Mouse (Mus musculus): Measurements from ENCODE around the gene Mapre1. TPM values are rescaled to one million over a fixed set of nuclear protein-coding genes. Genes with fewer than 3 reads are reported as not detected.

Gene Mapre1
- 194 TPM for polyA plus RNA-seq (2017; shearing (Covaris generic))

DNA sequence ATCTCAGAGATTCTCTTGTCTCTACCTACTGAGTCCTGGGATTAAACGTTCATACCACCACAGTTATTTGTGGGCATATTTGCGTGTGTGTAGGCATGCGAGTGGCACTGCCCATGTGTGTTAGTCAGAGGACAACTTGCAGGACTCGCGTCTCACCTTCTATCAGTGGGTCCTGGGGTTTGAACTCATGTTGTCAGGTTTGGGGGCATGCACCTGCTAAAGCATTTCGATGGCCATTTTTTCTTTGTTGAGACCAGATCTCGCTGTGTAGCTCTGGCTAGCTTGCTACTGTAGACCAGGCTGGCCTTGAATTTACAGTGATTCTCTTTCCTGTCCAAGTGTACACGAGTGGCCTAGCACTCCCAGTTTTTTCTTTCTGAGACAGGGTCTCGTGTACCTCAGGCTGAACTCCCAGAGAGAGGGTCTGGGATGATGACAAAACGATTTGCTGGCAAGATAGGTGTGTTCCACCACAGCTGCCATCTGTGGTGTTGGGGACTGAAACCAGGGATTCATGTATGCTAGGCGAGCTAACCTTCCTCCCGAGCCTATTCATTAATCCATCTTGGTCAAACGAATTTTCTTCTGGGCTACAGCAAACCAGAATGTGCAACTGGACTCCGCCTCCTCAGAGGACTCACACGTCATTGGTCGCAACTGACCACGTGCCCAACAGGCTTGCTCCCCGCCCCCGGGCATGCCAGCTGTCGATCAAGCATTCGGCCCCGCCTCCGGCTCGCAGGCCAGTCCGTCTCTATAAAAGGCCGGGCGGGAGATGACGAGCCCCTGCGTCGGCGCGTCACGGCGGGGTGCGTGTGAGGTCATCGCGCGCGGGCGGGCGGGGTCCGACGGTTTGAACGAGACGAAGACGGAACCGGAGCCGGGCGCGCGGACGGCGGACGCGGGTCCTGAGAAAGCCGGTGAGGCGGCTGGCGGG is at the start of gene Mapre1:
Gene Mapre1 (plus strand): TSS at position 775 of the 937 bp plus-strand sequence.

DNA sequence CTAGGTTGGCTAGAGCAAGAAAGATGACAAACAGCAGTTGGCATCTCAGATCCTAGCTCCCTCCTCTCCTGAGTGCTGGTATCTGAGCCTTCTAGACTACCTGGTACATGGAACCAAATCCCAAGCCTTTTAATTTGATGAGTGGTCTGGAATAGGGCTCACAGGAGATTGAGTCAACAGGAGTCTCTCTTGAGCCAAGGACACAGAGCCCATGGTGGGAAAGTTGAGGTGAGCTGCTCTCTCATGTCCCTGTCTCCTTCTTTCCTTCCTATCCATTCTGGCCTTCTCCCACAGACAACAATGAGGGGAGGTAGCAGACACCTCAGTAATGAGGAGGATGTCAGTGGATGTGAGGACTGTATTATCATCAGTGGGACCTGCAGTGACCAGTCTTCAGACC is 44.7 kb upstream of the Mapre1 start, which contains the start of gene Dnmt3c:
Gene Dnmt3c (plus strand): TSS at position 301 of the 400 bp plus-strand sequence.

DNA sequence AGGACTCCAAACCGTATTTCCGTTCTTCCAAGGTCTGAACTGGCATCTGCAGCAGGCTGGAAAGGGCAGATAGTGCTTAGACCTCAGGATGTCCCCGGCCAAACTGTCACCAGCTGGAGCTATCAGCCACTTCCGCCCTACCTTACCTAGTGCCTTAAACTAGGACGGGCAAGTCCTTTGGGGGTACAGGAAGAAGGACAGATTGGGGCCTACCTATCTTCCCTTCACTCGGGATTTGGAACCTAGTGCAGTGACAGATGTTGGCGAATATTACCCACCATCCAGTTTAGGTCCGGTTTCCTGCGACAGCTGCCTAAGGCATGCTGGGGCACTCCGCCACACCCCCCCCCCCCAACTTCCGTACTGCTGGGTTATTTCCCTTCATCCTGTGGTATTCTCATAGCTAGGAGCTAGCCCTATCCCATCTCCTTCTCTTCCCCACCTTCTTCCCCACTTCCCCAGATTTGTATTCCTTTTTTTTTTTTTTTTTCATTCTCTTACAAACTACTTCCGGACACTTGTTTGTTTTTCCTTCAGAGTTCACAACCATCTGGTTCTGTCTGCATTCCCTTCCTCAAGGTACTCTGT is 38.4 kb downstream of the Mapre1 start, which contains the start of gene Efcab8:
Gene Efcab8 (plus strand): TSS at position 538 of the 588 bp plus-strand sequence.

Other genes with a start within 250 kb of the Mapre1 start
- gene 4930404H24Rik, start 248.5 kb upstream of the Mapre1 start, polyA plus RNA-seq (2017; shearing (Covaris generic)) = not detected
- 7.8 TPM for gene Nol4l, start 211.3 kb upstream of the Mapre1 start, polyA plus RNA-seq (2017; shearing (Covaris generic))
- gene Commd7, start 108.5 kb upstream of the Mapre1 start, polyA plus RNA-seq (2017; shearing (Covaris generic)) = 133 TPM
- 9.9 TPM for gene Dnmt3b, start 91.8 kb upstream of the Mapre1 start, polyA plus RNA-seq (2017; shearing (Covaris generic))
- gene Dnmt3c, start 44.6 kb upstream of the Mapre1 start, polyA plus RNA-seq (2017; shearing (Covaris generic)) = not detected
- 0.17 TPM for gene Efcab8, start 38.7 kb downstream of the Mapre1 start, polyA plus RNA-seq (2017; shearing (Covaris generic))
- not detected for gene Sun5, start 129.8 kb downstream of the Mapre1 start, polyA plus RNA-seq (2017; shearing (Covaris generic))
- gene Bpifb2, start 133.8 kb downstream of the Mapre1 start, polyA plus RNA-seq (2017; shearing (Covaris generic)) = not detected
- not detected for gene Bpifb6, start 159.1 kb downstream of the Mapre1 start, polyA plus RNA-seq (2017; shearing (Covaris generic))
- not detected for gene Bpifb3, start 177.0 kb downstream of the Mapre1 start, polyA plus RNA-seq (2017; shearing (Covaris generic))
- gene Bpifb4, start 196.9 kb downstream of the Mapre1 start, polyA plus RNA-seq (2017; shearing (Covaris generic)) = not detected
- gene Bpifa6, start 233.7 kb downstream of the Mapre1 start, polyA plus RNA-seq (2017; shearing (Covaris generic)) = not detected

Data from CD4-positive, CD25-positive, alpha-beta regulatory T cell (primary cell).